Mouse (Mus musculus): ENCODE data around the gene Eri3.

The Eri3 gene

DNA sequence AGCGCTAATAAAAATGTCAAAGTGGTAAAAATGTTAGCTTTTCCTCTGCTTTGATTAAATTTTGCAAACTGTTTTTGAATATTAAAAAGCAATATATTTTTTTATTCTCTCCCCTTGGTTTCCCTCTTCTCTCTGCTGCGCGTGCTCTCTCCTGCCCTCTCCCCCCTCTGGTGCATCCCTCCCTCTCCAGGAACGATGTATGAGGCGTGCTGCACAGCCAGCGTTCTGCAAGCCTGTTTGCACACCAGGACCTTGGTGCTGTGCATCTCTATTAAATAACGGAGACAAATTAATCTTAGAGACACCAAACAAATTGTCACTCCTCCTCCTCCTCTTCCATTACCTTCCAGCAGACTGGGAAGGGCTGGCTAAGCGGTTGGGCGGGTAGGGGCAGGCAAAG lies 31.5 kb downstream of the Eri3 start:
- DNase-seq, result no peak

DNA sequence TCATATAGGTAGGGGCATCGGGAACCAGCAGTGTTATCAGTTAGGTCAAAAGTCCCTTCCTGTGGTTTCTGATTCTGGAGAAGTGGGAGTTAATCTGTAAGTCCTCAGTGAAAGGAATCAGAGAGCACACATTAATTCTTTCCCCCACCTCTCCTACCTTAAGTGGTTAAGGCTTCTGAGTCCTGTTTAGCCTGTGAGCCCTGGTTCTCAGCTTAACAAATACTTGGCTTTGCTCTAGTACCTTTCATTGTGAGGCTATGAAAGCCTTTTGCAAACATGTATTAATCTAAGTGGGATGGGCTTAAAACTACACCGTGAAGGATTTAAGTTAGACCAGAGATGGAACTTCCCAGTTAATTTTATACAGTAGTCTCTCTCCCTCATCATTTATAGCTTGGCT lies 35.8 kb downstream of the Eri3 start:
- DNase-seq, result no peak

DNA sequence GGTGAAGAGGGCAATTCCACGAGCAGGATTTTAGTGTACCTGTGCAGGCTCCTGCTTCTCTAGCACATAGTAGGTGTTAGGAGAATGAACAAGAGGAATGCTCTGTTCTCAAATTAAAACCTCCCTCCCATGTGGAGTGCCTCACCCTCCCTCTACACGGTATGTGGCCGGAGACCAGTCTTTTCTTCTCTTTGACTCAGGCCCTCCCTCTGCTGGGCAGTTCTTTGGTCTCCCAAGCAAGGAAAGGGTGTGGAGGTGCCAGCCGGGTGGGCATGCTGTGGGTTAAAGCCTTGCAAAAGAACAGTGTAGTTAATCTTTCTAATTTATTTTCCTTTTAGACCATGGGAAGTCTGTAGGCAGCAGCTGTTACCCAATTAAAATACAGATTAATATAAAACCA lies 37.3 kb downstream of the Eri3 start:
- DNase-seq, result no peak

DNA sequence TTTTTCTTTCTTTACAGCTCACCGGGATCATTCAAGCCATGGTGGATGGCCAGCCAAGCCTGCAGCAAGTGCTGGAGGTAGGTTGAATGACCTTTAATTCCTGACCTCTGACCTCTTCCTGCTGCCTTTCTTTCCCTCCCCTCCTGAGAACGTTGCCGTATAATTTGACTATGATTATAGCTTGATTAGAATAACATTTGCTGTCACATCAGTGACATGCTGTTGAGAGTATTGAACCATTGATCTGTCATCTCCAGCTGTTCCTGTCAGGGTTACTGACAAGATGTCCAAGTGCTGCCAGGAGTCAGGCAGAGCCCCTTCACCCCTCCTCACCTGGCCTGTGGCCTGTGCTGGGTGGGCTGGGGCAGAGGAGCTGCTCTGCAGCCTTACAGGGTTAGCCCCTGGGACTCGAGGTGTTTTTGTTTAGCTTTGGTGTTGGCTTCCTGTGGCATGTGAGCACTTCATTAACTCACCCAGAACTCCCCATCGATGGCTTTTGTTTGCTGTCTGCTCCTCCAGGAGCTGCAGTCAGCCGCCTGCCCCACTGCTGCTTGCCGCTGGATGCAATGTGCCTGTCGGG lies 39.0 kb downstream of the Eri3 start:
- DNase-seq, result no peak

DNA sequence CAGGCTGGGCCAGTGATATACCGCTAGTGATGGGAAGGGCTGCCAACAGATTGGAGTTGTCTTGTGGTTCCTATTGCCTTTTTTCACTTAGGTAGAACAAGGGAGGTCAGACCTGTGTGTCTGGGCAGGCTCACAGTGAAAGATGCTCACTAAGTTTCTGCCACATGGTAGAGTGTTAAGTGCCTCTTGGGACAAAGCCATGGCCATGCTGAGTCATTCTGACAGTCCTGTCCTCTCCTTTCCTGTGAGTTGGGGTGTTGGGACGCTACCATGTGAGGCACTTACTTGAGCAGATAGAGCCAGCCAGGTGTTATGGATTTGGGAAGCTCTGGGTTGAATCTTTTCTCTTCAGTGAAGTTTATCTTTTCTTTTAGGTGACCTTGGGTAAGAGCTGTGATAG lies 40.6 kb downstream of the Eri3 start:
- DNase-seq, result no peak

DNA sequence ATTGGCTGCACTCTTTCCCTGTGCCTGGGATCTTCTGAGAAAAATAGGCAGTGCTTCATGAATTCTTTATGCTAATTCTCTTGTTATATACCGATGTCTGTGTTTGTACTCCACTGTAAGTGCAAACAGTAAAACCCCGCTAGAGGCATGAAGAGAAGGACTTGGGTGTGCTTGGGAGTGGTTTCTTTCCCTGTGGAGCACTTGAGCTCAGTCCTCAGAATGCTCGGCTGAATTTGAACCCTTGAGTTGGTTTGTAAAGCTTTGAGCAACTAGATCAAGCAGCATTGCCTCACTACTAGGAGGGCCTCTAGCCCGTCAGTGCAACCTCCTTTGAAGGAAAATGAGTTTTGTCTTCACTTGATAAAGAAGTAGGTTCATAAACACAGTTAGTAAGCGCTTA lies 42.0 kb downstream of the Eri3 start:
- no peak for DNase-seq

DNA sequence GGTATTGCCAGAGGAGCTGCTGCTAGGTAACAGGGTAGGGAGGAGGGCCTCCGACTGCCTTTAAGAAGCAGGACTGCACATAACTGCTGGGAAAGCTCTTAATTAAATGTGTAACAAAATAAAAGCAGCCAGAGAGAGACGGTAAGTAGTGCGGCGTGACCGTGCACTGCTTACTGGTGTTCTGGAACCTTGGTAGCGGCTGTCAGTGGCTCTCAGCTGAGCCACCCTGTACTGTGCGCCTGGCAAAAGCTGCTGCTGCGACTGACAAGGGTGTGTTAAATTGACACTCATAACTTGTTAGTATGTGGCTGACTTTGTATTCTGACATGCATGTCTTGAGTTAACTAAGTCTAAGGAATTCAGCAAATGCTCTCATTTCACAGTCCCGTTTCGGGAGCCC lies 45.1 kb downstream of the Eri3 start:
- DNase-seq, result no peak

DNA sequence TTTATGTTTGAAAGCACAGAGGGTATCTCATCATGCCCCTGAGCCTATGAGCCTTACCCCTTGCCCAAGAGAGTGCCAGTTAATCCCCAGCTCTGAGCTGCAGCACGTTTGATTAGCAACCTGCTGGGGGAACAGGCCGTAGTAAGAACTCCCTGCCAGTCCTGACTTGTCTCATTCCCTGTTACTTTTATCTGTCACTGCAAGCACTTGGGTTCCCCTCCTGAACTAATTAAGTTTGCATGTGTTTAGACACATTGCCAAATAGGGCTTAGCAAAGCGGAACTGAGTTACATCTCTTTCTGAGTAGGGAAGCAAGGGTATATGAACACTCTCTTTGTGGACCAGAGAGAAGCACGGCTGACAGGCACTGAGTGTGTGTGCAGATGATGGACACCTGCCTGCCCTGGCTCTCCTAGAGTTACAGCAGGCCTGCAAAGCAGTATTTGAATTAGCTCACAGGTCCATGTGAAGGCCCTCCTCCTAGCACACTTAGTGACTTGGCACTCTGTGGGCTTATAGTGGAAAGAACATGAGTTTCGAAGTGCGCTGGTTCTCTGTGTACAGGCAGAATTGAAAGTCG lies 49.9 kb downstream of the Eri3 start:
- no peak for DNase-seq

DNA sequence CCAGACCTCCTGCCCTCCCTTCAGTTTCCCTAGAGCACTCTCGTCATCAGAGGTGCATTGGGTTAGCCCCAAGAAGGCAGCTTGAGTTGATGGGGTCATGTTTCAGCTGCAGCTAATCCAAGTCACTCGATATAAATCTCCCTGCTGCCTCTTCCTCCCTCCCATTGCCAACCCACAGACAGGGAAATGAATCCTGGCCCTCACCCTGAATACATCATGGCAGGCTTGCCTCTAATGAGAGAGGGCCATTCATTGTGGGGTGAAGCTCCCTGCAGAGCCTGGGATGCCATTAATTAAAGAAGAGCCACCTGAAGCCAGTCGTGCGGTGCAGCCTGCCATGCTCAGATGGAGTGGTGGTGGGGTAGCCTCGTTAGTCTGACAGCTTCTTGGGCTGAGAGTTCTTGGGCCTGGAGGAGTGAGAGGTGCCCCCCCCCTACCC lies 51.2 kb downstream of the Eri3 start:
- DNase-seq, result no peak

DNA sequence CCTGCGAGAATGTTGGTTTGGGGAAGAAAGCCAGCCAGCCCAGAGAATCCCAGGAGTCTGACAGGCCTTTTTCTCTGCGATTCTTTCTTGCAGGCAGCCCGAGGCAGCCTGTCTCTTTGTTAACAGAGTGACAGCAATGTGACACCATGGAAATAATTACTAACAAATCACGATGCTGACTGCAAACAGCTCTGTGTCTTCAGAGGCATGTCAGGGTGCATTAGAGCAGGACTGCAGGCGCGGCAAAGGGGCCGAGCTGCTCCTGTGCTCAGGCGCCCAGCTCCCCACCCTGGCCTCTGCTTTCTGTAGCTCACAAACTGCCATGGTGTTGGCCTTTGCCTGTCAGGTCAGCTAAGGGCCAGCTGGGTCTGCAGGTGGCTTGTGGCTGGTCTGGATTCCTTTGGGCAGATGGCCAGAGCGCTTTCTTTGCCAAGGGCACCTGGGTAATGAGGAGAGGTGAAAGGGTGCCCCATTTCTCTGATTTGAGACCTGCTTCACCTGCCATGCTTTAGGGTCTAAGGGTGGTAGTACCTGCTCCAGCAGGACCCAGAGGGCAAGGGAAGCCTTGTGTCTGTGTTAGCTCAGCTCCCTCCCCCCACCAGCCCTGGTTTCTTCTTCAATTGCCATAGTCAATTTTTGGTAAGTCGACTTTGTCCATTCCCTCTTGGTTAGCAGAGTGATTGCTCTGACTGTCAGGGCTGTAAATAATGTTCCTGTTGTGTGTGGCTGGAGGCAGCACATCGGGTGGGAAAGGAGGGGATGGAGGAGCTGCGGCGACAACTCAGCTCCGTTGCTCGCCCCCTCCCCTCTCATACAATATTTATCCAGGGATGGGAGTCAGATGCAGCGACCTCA lies 55.2 kb downstream of the Eri3 start:
- DNase-seq, result peak; percentile 59

DNA sequence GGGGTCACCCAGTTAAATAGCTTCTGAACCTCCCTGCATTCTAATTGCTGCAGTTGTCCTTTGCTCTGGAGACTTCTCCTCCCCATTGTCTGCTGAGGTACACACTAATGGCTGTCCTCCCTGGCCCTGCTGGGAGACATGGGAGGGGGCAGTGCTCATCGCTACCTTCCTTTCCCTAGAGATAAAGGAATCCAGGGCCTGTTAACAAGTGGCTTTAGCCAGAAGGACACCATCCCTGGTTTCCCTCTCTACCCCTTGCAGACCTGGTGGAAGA lies 55.7 kb downstream of the Eri3 start:
- DNase-seq, result no peak

DNA sequence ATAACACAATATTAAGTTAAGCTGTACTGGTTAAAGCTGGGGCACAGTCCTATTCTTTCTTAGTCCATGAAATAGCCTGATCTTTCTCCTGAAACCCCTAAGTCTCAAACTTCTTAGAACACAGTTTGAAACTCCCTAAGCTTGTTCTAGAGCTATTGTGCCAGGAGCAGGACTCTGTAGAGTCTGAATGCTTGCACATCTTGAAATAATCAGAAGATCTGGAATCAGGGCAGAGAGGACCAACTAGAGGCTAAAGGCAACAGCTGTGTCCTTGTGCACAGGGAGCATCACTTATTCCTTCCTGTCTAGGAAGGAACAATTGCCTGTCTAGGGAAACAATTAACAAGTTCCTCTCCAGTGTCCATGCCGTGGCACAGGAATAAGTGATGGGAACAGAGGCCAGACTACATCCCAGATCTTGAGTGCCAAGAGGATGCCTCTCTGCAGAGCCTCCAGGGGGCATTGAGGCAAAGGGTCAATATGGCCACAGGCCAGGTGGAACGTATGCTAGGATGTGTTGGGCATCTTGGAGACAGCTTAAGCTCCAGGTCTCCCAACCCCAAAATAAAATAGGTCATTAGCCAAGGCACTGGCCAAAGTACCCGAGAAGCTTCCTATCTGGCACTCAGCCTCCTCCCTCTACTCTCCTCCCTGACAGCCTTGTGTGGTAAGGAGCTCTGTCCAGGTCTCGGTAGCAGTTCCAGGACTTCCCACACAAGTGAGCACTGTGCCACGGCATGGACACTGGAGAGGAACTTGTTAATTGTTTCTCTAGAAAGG lies 56.9 kb downstream of the Eri3 start:
- DNase-seq, result peak; percentile 51

DNA sequence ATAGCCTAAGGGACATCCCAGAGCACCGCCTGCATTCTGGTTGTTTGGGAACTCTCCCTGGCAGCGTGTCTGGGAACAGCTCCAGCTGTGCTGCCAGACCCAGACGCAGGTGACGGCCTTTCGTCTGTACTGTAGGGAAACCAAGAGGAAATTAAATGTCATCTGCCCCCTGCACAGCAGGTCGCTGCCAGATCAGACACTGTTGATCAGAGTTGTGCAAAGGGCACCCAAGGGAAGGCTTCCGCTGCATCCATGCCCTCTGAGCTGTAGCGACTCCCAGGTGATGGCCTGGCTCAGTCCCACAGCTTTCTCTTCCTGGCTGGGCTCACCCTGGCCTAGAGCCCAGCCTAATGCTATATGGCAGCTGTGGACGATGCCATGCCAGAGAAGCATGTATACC lies 58.1 kb downstream of the Eri3 start:
- DNase-seq, result peak; percentile 32

DNA sequence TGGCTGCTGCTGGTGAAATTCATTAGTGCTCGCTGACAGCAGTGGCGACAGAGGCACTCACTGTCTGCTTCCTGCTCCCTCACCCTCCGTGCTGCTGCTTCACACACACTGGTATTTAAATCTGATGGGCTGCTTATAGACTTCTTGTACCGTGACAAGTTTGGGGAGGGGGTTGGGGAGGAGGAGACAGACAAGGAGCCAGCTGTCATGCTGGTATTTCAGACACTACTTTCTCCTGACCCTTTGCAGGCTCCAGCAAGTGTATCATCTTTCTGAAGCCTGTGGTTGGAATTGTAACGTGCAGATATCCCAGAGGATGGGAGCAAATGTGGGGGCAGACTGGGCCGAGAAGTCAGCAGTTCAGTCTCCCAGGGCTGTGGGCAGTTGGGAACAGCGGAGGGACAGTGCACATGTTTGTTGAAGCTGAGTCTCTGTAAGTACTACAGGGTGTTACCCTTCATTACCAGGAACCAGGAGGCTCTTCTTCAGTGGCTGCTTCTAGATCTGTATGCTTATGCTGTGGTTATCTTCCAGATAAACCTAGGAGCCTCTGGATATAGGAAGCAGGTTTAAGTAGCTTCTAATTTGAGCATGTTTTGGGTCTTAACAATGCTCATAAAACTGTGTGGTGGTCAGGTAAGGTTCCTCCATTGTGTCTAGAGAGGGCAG lies 59.3 kb downstream of the Eri3 start:
- no peak for DNase-seq

DNA sequence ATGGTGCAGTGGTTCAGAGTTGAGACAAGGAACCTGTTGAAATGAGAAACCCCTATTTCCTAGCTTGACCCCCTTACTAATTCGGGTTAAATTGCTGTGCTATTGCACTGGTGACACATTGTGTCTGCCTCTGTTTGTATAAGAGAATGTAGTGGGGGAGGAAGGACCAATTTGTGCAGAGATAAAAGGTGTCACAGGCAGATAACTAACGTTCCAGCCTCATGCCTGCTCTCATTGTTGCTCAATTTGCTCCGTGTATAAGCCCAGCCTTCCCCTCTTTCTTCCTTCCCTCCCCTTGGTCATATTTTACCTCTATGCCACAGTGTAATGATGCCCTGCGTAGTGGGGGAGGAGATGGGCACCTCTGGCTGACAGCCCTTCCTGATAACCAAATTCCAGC lies 61.2 kb downstream of the Eri3 start:
- DNase-seq, result no peak

DNA sequence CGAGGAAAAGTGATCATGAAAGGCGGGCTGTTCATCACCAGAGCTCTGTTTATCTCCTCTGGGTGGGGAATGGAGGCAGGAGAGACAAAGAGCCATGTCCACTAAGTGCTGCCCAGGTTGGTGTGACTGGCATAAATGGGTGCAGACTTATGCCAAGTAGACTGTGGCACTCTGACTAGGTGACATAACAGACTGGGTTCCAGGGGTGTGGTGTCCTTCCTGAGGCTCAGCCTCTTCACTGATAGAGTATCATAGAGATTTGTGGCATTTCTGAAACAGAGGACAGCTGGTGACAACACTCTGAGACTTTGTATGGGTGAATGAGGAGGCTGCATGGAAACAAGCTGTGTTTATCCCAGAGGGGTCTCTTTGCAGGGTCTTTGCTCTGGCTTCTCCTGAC lies 61.6 kb downstream of the Eri3 start:
- no peak for DNase-seq

DNA sequence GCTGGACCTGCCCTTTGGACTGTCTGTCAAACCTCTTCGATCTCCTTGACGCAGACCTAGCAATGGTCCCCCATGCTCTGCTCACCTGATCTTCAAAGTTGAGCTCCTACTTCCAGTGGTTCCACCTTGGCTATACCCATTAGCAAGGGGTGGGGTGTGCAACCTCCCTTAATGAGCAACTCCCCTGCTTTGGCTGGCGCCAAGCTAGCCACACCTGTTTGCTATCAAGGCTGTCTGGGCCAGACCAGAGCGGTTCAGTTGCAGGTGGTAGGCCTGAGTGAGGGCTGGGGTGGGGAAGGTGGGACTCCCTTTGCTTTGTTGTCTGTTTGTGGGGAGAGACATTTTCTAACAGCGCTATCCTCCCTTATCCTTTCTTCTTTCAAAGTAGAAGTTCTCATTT lies 62.5 kb downstream of the Eri3 start:
- no peak for DNase-seq

DNA sequence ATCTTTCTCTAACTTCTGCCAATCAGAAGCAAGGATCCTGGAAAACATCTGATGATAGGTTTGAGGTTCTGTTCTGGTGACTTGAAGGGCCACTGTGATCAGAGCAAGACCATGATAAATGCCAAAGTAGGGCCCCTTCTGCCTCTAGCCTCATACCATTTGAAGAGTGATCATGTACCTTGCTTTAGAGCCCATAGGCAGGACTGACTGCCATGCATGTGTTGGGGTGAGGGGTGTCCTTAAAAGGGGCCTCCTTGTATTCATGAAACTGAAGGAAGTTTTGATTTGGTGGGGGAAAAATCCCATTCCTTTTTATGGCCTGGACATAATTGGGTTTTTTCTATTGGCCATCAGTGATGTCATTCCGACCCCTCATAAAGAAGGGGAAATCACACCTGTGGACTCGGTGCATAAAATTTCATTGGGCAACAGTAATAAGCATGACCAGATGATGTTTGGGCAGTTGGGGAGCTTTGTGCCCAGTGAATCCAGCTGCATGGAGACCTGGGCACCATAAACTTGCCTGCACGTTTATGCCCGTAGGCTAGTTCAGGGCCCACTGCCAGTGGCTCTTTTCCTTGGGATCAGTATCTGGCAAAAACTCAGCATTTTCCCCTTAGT lies 63.1 kb downstream of the Eri3 start:
- no peak for DNase-seq

DNA sequence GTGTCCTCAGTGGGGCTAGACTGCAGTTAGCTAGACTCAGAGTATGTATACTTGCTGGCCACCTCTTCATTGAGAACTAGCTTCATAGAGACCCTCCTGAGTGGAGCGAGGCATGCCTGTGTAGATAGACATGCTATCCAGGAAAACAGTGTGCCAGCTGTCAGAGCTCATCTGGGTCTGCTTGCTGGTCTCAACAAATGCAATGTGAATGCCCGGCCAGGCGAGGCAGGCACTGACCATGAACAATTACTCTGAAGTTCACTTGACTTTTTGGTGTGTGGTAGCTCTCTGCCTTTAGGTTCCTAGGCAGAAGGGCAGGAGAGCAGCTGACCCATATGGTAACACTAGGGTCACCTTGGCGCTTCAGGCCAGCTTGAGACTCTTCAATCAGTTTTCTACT lies 66.4 kb downstream of the Eri3 start:
- DNase-seq, result no peak

DNA sequence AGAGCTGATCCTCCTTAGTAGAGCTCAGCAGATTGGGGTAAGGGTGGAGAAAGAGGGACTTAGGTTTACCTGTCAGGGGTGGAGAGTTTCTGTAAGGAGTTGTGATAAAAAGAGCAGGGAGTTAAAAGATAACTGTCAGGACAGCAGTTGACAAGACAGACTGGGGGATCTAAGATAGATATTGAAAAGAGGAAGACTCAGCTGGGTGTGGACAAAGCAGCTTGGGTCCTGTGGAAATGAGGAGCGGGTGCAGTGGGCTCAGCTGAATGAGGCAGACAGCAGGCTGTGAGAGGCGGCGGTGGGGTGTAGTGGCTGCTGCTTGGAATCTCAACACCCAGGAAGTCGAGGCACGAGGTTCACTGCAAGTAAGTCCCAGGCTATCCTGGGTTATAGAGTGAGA lies 72.1 kb downstream of the Eri3 start:
- no peak for DNase-seq

DNA sequence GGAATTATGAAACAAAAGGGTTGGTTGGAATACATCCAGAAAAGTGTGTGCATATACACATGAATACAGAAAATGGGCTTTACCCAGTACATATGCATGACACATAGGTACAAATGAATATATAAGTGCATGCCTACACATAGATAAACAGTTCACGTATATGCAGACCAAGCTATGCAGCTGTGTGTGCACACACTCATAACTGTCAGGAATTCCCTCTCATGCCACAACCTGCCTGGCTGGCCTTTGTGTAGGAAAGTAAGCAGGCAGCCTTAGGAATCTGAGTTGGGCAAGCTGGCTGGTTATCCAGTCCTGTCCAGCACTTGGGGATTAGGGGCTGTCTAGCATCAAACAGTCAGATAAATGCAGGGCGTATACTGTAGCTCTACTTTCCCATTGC lies 72.9 kb downstream of the Eri3 start:
- no peak for DNase-seq

DNA sequence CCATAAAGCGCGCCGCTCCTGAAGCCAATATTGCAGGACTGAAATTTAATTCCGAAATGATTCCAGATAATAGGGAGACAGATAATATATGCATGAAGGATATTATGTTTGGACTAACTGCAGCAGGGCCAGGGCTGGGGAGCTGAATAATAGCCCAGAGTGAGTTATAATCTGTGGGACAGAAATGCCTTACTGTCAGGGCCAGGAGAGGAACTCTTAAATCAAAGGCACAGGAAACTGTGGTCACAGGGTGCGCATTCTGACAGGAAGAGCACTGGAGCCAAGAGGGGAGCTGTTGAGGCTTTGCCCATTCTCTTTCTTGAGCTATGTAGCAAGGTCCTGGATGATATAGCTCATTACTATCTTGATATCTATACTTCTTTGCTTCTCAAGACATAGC lies 74.5 kb downstream of the Eri3 start:
- no peak for DNase-seq

DNA sequence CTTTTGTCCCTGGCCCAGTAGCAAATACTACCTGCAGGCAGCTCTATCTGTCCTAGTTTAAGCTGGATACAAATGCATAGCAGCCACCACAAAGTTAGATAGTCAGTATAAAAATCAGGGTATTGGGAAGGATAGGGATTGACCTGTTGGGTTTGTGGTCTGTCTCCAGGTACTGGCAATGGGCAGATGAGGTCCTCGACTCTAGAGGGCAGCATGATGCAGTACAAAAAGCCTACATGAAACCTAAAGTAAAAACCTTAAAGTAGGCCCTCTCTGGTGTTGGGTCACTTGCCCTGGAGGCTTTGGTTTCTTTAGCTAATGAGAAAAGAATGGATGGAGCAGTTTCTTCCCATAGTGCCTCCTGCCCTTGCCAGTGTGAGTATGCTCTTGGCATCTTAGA lies 78.3 kb downstream of the Eri3 start:
- no peak for DNase-seq
